Mouse (Mus musculus): Measurements from ENCODE around the gene Iscu.

Gene Iscu

DNA sequence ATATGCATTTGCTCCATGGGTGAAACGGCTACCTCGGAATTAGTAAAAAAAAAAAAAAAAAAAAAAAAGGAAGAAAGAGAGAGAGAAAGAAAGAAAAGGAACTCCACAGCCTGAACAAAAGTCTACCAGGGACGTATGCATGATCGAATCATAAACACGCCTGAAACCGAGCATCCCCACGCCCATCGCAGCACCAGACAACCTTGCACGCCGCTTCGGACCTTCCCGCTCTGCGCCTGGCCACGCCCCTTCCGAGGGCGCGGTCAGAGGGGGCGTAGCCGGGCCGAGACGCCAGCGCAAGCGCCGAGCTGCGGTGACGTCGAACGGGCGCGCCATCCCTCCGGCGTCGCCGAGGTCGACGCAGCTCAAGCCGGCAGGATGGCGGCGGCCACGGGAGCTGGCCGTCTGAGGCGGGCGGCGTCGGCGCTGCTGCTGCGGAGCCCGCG is at the start of gene Iscu, which contains the start of gene Sart3:
Gene Iscu, plus strand, starts transcription at position 299 of the 446 bp plus-strand sequence.
Gene Sart3, minus strand, starts transcription at position 61 of the 446 bp plus-strand sequence.
- DNase-seq = peak; percentile 95 to 98

DNA sequence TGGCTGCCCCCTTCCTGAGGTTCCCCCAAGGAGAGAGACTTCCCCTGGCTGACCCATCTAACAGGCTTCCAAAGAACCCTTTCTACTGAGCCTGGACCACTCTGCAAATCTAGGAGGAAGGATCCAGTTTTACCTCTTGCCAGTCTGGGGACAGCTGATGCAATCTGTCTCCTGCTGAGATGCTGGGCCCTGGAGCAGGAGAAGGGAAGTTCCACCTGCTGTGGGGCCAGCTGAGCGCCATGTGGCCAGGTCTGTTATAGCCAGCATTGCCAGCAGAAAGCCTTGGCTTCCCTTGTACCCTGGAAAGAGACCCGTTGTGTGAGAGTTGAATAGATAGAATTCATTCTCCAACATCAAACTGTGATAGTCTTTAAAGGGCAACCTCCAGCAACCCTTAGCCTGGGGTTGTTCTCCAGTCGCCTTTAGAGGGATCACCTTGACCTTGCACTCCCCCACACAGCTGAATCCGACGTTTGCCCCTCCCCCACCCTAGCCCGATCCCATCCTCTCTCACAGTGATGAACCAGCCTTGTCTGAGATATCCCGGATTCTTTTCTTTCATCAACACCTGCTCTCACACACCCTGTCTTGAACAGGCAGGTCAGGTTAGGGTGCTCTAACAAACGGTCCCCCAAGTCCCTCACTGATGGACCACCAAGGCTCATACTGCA is 48.8 kb upstream of the Iscu start:
- DNase-seq = peak; percentile 98 to 99

DNA sequence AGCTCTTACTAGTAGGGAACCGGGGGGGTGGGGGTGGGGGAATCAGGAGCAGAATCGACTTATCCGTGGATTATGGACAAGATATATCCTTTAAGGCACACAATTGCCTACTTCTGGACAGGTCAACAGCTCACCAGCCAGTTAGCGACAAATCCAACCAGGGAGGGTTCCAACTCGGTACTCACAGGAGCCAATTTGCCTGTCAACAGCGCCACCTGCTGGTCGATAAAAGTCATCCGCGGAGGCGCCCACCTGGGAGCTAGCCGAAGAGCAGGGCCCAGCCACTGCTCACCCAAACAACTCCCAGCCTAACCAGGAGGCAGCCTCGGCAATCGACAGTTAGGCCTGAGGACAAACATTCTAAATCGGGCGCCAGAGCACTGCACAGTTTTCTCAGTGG is 48.1 kb upstream of the Iscu start, which contains the start of gene 1700069L16Rik:
Gene 1700069L16Rik, minus strand, starts transcription at position 327 of the 400 bp plus-strand sequence.
- peak; percentile 97 to 98 for DNase-seq

DNA sequence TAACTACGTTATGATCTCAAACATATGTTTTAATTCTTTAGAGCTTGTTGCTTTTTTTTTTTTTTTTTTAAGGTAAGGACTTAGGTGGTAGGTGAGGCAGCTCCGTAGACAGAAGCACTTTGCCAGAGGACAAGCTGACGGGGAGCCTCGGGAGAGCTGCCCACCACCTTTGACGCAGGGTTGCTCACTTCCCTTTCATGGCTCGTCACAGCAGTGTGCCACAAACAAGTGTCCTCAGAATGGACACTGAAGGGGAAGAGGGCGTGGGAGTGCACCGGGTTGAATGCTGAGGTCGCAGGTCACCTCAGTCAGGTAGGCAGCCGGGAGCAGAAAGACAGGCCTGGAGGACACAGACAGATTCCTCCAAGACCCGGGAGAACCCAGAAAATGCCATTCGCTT is 47.1 kb upstream of the Iscu start:
- no peak for DNase-seq

DNA sequence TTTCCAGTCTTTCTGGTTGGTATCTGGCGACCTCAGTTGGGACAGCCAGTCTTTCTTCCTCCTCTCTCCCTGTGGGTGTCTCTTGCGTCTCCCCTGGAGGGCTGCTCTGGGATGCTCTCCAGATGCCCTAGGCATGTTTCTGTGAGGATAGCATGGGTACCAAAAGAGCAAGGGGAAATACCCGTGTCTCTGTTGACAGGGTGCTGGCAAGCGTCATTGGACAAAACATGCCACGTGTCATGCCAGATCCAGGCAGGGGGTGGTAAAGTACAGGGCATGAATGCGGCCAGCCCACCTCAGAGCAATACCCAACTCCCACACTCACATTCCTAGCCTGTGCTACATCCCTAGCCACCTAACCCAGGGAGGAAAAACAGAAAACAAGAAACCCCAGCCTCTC is 45.9 kb upstream of the Iscu start:
- DNase-seq = peak; percentile 55 to 69

DNA sequence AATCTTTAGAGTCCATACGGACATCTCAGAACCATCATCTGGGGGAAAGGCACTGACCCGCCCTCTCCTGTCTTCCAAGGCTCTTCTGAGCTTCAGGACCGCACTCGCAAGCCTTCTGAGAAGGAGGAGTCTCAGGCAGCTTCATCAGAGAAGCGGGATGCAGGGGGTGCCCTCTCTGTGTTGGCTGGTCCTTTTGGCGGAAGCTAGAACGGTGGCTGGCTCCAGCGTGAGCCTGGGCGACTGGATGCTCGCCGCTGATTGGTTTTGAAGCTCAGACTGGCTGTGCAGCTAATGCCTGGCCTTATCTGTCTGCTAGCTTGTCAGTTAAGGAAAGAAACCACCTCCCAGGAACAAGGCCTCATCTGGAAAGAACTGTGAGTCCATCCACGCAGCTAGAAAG is 45.3 kb upstream of the Iscu start:
- DNase-seq = peak; percentile 80 to 84

DNA sequence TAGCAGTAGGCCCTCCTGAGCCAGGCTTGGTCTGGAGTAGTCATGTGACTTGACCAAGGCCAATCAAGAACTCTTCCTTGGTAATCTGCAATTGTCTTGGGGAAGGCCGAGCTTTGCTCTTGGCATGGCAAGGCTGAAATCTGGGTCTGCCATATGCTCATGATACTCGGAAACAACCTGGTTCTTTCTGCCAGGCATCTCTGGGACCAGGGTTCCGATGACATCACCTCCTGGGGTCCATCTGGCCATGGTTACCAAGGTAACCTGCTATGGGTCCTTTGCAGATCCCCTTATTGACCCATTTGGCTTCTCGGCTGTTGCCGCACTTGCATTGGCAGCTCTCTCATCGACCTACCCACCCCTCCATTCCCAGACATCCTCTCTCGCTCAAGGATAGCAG is 44.5 kb upstream of the Iscu start:
- DNase-seq = peak; percentile 90 to 95

DNA sequence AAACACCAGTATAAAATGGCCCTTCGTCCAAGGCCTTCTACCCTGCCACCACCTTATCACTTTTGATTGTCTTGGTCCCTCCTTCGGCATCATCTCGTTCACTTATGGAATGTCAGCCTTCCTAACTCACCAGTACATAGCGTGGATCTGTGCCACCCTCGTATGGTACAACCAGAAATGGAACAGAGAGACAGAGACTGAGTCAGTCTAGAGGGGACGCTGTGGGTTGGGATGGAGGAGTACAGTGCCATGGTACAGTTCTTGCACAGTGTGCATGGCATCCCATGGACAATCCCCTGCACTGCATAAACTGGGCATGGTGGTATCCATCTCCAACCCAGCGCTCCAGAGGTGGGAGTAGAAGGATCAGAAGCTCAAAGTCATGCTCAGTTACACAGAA is 43.9 kb upstream of the Iscu start:
- peak in 1 of 2 experiments; percentile 49 for DNase-seq

DNA sequence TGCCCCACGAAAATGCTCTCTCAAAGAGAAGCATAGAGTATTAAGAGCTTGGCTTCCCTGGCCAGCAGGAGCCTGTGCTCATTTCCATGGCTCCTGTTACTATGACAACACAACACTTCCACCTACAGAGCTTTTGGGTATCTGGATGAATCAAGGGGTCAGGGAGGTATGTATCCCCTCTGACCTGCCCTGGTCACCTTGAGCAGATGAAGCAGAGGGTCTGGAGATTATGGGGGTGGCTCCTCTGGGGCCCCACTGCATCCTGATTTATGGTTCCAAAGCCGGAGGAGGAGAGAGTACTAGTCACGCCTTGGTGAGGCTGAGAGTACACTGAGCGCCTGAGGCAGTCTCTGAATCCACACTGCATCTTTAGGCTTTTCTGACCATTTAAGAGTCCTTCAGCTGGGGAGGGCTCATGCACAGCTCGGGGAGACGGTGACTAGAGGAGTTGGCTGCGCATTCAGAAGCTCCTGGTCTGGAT is 41.9 kb upstream of the Iscu start:
- peak; percentile 39 to 57 for DNase-seq

DNA sequence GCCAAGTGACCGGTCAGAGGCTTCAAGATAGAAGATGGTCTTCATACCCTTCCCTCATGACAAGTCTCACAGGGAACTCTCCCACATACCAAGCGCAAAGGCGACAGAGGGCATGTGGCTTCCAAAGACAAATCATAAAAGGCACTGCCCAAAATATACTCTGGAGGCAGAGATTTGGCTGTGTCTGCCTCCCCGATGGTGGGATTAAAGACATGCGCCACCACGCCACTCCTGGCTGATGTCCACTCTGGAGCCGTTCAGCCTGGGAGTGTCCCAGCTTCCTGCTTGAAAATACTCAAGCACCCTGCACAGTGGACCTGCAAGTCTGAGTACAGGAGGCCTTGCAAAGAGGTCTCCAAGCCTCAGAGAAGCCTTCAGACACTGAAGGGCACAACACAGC is 41.4 kb upstream of the Iscu start:
- peak in 1 of 2 experiments; percentile 52 for DNase-seq

DNA sequence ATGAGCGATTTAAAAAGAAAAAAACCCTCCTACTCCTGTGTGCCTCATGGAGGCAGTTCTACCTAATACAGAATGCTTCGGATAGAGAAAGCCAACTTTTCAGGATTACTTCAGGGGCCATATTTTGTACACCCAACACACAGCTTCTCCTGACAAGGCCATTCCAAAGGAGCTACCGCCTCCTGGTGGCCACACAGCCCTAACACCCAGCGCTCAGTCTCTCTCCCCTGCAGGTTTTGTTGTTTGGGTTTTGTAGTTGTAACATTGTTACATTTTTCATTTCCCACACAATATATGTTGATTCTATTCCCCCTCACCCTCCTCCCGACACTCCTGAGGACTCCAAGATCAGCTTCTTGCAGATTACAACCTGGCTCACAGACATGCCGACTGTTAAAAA is 40.4 kb upstream of the Iscu start:
- DNase-seq = peak; percentile 87 to 92

DNA sequence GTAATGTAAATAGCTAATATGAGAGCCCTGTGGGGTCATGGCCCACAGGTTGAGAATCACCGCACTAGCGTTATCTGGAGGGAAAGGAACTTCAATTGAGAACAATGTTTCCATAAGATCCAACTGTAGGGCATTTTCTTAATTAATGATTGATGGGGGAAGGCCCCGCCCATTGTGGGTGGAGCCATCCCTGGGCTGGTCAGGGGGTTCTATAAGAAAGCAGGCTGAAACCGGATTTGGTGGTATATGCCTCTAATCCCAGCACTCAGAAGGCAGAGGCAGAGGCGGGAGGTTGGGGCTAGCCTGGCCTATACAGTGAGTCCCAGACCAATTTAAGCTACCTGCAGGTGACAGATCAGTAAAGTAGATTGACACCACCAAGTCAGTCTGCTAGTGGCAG is 38.2 kb upstream of the Iscu start:
- peak in 1 of 2 experiments; percentile 36 for DNase-seq

DNA sequence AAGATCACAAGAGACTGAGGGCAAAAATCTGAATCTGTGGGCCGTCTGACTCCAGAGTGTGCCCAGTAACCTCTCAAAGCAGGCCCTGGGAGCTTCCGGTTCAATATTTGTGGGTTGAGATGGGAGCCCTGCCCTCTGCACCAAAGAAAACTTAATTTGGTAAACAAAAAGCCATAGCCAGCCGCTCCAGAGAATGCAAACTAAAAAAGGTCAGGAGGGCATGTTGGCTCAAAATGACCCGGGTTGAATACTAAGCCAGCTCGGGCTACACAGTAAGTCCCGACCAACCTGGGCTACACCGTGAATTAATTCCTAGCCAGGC is 37.6 kb upstream of the Iscu start:
- no peak for DNase-seq

DNA sequence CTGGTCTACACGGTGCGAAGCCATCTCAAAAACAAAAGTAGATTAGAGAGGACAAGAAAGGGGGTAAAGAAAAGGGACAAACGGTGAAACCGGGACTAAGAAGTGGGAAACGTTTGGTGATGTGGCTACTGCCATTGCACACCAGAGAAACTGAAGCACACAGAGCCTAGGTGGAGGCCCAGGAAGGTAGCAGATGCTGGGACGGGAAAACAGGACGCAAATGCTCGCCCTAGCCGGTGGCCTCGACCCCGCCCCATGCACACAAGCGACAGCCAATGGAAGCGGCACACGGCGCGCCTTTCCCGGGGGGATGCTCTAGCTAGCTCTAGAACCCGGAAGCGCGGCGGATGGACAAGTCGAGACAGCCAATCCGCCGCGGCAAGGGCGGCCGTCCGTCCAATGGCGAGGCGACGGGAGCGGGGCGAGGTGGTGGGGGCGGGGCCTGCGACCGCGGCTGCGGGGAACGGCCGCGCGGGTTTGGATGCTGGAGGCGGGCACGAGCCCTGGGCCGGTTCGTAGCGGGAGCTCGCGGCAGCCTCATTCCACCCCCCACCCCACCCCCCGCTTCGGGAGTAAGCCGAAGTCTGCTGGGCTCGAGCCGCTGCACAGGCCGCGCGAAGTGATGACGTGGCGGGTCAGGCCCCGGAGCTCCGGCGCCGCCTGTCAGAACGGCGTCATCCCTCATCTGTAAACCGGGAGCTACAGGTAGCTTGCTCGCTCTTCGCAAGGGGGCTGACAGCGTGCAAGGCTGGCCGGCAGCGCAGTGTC is 37.0 kb upstream of the Iscu start, which contains the start of gene Ficd:
Gene Ficd, plus strand, starts transcription at position 459 of the 768 bp plus-strand sequence.
- DNase-seq = peak; percentile 94 to 95

DNA sequence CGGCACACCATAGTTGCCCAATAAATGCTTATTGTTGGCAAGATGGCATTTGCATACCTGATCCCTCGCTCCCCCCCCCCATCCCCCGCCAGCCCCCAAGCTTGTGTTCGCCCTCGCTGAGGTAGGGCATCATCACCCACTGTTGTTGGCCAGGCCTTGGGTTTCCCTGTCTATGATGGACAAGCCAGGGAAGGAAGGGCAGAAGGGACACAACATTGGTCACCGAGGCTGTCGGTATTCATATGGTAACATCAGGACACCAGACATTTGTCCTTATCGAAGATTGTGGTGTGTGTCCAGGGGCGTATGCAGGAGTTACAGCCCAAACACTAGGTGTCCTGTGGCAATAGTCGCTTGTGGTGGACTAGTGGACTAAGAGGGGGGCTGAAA is 36.4 kb upstream of the Iscu start:
- no peak for DNase-seq

DNA sequence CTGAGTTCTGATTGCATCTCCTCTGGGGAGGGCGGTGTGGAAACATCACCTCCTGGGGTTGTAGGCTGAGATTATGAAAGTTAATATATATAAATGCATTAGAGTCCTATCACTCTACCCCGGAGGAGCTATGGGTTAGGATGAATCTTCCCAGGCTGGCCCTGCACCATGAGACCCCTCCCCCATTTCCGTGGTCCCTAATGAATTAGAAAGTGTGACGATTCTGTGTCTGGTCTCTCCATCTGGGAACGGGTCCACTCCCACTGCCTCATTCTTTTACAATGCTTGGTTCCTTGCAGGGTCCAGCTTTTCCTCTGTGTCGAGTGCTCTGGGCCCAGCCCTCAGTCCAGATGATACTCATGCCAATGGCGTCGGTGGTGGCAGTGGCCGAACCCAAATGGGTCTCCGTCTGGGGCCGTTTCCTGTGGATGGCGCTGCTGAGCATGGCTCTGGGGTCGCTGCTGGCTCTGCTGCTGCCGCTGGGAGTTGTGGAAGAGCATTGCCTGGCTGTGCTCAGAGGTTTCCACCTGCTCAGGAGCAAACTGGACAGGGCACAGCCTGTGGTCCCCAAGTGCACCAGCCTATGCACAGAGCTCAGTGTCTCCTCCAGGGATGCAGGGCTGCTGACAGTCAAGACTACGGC is 35.9 kb upstream of the Iscu start:
- DNase-seq = peak; percentile 45 to 68

DNA sequence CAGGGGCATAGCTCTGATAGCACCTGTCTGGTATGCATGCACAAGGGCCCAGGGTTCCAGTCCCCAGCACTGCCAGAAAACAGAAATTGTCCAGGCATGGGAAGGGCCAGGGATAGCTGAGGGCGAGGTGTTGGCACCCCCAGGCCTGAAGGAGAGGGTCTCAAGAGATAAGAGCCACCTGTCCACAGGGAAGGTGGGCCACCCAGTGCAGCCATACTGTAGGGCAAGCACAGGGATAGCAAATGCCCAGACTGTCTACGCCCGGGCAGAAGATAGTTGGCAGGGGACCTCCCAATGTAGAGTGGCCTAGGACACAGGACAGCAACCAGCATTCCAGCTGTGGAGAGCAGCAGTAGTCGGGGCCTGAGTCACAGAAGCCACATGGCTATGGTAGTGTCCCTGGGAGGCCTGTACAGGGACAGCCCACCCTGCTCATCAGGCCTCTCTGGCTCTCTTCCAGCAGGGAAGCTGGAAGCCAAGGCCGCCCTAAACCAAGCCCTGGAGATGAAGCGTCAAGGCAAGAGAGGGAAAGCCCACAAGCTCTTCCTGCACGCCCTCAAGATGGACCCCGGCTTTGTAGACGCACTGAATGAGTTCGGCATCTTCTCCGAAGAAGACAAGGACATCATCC is 34.8 kb upstream of the Iscu start:
- no peak for DNase-seq

DNA sequence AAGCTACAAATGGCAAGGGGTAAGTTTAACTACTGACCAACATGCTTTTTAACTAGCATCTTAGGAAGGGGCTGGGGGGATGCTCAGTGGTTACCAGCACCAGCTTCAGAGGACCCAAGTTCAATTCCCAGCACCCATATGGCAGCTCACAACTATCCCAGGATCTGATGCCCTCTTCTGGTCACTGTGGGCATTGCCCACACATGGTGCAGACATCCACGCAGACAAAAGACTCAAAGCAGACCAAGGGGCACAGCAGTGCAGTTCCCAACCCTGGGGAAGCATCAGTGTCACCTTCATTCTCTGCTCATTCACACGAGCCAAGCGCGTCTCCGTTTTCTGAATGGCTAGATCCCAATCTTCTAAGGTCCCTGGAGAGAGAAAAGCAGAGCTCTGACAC is 24.9 kb upstream of the Iscu start:
- peak; percentile 32 to 38 for DNase-seq

DNA sequence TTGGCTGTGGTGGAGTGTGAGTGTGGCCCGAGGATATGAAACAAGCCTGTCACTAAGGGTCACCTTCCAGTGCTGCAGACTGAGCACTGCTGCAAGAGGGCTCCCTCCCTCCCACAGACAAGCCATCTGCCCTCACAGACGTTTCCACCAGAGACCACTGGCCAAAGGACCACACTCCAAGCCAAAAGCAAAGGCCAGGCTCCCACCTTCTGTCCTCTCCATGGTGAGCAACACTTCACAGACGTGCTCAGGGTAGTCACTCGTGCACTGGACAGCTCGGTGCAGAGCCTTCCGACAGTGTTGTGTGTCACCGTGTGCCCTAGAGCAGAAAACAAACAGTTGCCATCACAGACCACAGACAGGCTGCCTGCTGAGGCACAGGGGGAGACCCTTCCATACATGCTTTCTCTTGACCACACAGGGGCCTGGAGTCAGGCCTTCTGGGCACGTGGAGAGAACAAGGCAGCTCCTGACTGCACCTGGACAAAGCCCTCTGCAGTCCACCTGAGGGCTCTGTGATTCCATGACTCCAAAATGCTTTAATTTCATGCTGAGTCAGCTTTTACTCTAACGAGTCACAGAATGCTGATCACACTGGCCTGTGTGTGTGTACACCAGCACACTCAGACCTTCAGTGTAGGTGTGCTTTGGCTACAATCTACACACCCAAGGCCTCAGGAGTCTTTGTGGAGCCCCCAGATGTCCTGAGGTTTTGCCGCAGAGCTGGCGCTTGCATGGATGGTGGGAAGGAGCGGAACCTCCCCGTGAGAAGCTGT is 23.8 kb upstream of the Iscu start:
- DNase-seq = peak; percentile 83 to 87

DNA sequence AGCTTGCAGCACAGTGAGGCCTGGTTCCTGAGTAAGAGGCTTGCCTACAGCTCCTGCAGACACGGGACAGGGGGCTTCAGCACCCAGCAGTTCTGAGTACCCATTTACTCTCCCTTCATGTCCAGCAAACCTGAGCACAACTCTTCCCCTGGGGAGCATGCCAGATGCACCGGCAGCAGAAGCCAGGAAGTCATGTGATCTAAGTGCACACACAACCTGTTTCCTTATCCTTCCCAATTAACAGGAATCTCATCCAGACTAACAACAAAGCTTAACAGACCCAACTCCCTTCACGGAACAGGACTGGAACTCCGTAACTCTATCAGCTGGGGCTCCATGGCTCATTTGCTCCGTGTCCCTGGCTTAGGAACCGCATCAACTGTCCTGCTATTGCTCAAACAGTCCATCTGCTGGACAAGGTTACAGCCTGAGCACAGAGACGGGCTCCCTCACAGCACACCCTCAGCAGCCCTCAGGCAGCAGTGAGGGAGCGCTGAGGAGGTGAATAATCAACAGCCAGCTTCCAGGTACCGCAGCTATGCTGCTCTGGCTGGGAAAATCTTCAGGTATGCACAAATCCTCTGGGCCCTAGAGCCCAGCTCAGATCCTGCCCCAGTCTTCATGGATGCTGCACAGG is 20.9 kb upstream of the Iscu start:
- DNase-seq = peak in 1 of 2 experiments; percentile 38

DNA sequence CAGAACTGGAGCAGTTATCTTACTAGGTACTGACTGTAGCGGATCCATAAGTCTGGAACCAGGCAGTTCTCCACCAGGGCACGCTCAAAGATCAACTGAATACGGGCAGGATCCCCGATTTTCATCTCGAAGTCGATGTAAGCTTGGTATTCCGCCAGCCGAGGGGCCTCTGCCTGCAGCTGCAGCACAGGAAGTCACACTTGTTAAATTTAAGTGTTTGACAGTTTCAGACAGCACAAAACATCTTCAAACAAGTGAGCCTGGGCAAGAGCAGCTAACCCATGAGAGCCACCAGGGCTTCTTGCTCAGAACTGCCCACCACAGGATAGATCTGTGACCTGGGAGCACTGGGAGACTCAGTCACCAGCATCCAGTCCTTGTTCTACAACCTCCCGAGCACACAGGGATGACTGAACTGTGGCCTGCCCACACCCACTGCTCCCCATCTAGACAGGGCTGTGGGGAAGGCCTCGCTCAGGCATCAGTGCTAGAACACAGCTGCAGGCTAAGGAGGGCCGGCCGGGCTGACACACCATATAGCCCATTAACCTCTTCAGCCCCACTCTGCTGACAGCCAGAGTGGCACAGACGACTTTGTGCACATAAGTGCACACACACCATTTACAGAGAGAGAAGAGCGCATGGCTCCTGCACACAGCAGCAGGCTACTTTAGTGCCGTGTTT is 17.1 kb upstream of the Iscu start:
- DNase-seq = no peak

Data from cerebellum, postnatal 14 days (tissue).